Mouse (Mus musculus): ENCODE data around the gene Coq9.

DNA sequence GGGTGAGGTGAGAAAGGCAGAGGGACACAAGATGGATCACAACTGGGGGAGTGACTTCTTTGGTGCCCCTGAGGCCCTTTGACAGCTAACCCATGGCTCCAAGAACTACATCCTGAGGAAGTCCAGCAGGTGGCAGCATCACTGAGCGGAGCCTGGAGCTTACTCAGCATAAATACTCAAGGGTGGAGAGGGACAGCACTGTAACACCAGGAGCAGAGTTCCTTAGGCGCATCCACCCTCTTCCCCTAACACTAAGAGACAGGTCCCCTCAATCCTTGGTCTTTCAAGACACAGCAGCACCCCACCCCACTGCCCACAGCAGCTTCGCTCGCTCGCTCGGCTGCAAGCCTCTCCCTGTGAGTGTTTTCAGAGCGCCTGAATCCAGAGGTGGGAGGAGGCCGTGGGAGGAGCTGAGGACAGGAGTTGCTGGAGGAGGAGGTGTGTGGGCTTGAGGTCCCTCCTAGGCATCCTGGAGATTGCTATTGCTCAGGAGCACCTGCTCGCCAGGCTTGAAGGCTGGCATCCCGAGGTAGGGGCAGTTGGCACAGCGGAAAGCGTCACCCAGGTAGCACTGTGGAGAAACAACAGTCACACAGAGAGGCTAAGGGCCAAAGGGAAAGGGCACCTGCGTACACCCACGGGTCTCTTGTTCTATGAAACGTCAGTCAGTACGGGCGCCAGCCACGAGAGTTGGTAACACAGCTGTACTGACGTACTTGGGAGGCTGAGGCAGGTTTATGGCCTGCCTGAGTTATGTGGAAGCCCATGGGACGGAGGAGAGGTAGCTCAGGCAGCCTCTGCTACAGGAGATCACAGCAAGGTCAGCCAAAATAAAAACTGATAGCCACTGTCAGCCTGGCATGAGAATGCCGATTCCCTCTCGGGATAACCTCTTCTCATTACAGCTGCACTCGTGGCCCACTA, 15.2 kb upstream of the Coq9 start:
- no peak for TF ChIP-seq EP300 (IDR thresholded peaks at IDR 0.05)
- peak; percentile 80 for TF ChIP-seq CTCF (IDR thresholded peaks at IDR 0.05)

Data from lung, postnatal 0 days (tissue).